Mouse (Mus musculus) CH12.LX (cell line): ENCODE measurements around the gene Sftpa1. TPM values are rescaled to one million over a fixed set of nuclear protein-coding genes. Genes with fewer than 3 reads are reported as not detected.

Source experiments
- DNase-seq: peaks from one replicate; pipeline ENCODE4 v3.0.0-alpha.2; 2013; ENCODE audit errors: extremely low read depth
- H3K27ac ChIP-seq: 2 replicates; pipeline ENCODE4 v1.5.1; 2012; ENCODE audit warnings: low read depth, mild to moderate bottlenecking, control low read depth, moderate library complexity; ENCODE audit not compliant: insufficient read depth
- H3K27me3 ChIP-seq: replicated peaks from 2 replicates; pipeline ENCODE3; 2012; ENCODE audit warnings: inconsistent platforms
- H3K36me3 ChIP-seq, 2 experiments: replicated peaks in 1 of 2; 2 replicates each; pipeline versions ENCODE3 to v1.6.1; 2012; ENCODE audit warnings: inconsistent platforms in 1 of 2, low read length in 1 of 2, mild to moderate bottlenecking in 1 of 2, mixed read lengths in 1 of 2, moderate library complexity in 1 of 2; ENCODE audit not compliant: control insufficient read depth in 1 of 2, insufficient read depth in 1 of 2
- H3K4me1 ChIP-seq, 2 experiments: 2 replicates each; pipeline ENCODE4 v1.6.1; 2012; ENCODE audit warnings: inconsistent platforms in 1 of 2, moderate library complexity in 1 of 2; ENCODE audit not compliant: insufficient read depth in 2 of 2, control insufficient read depth in 1 of 2
- H3K4me2 ChIP-seq: 2 replicates; pipeline ENCODE4 v1.6.1; 2012; ENCODE audit warnings: low read depth, mild to moderate bottlenecking, control low read depth; ENCODE audit not compliant: poor library complexity, insufficient read depth, severe bottlenecking
- H3K4me3 ChIP-seq, 3 experiments: fragments of 150-350 bp in 1 of 3; sonication (generic) in 1 of 3; replicated peaks in 1 of 3; 2 replicates each; pipeline versions ENCODE3 to v1.5.1; 2011 to 2012; ENCODE audit warnings: low read depth in 2 of 3, low read length in 2 of 3, mild to moderate bottlenecking in 2 of 3, moderate library complexity in 2 of 3, control low read depth in 1 of 3, improper control_type of control experiment in 1 of 3, inconsistent platforms in 1 of 3, mixed read lengths in 1 of 3; ENCODE audit not compliant: poor library complexity in 1 of 3
- H3K79me2 ChIP-seq: replicated peaks from 2 replicates; pipeline ENCODE4 v1.6.1; 2012; ENCODE audit warnings: mild to moderate bottlenecking, moderate library complexity; ENCODE audit not compliant: control insufficient read depth, poor library complexity, insufficient read depth, severe bottlenecking; ENCODE audit errors: extremely low read depth
- H3K9ac ChIP-seq: 2 replicates; pipeline ENCODE4 v1.6.1; 2012; ENCODE audit warnings: low read depth, mild to moderate bottlenecking, control low read depth, moderate library complexity; ENCODE audit not compliant: insufficient read depth
- H3K9me3 ChIP-seq: replicated peaks from 2 replicates; pipeline ENCODE3; 2012; ENCODE audit warnings: low read length, inconsistent platforms, mixed read lengths
- BHLHE40 ChIP-seq: IDR thresholded peaks from 2 replicates; pipeline ENCODE4 v1.6.1; 2011; ENCODE audit warnings: mild to moderate bottlenecking, low read depth, low read length, improper control_type of control experiment
- CHD1 ChIP-seq: IDR thresholded peaks from 2 replicates; pipeline ENCODE4 v1.6.1; 2012; ENCODE audit warnings: low read depth, low read length, improper control_type of control experiment, inconsistent platforms
- CHD2 ChIP-seq: IDR thresholded peaks from 2 replicates; pipeline ENCODE4 v1.6.1; 2011; ENCODE audit warnings: low read length, improper control_type of control experiment
- CTCF ChIP-seq, 2 experiments: IDR thresholded peaks in 1 of 2; conservative IDR thresholded peaks in 1 of 2; 2 replicates each; pipeline ENCODE4 v1.5.1; 2011 to 2012; ENCODE audit warnings: low read depth in 2 of 2, low read length in 2 of 2, improper control_type of control experiment in 1 of 2, inconsistent platforms in 1 of 2, mild to moderate bottlenecking in 1 of 2, moderate library complexity in 1 of 2
- ETS1 ChIP-seq: conservative IDR thresholded peaks from 2 replicates; pipeline ENCODE4 v1.6.1; 2012; ENCODE audit warnings: low read depth, mild to moderate bottlenecking, inconsistent platforms, low read length, improper control_type of control experiment, moderate library complexity
- GABPA ChIP-seq: IDR thresholded peaks from 2 replicates; pipeline ENCODE4 v1.6.1; 2012; ENCODE audit warnings: low read depth, low read length, improper control_type of control experiment, inconsistent platforms; ENCODE audit not compliant: insufficient replicate concordance
- JUN ChIP-seq: IDR thresholded peaks from 2 replicates; pipeline ENCODE4 v1.6.1; 2011; ENCODE audit warnings: low read depth, mild to moderate bottlenecking, low read length, improper control_type of control experiment, moderate library complexity; ENCODE audit not compliant: insufficient read depth
- JUND ChIP-seq: conservative IDR thresholded peaks from 2 replicates; pipeline ENCODE4 v1.6.1; 2011; ENCODE audit warnings: low read depth, low read length, improper control_type of control experiment
- KAT2A ChIP-seq: IDR thresholded peaks from 2 replicates; pipeline ENCODE4 v1.6.1; 2012; ENCODE audit warnings: low read length, improper control_type of control experiment, inconsistent platforms; ENCODE audit not compliant: insufficient replicate concordance
- MAFK ChIP-seq: IDR thresholded peaks from 2 replicates; pipeline ENCODE4 v1.6.1; 2011; ENCODE audit warnings: low read length, improper control_type of control experiment; ENCODE audit not compliant: insufficient replicate concordance
- MAX ChIP-seq: IDR thresholded peaks from 2 replicates; pipeline ENCODE4 v1.6.1; 2011; ENCODE audit warnings: low read length, improper control_type of control experiment
- MAZ ChIP-seq: IDR thresholded peaks from 2 replicates; pipeline ENCODE4 v1.6.1; 2012; ENCODE audit warnings: low read depth, mild to moderate bottlenecking, inconsistent platforms, low read length, improper control_type of control experiment, moderate library complexity
- MEF2A ChIP-seq: IDR thresholded peaks from 2 replicates; pipeline ENCODE4 v1.6.1; 2014; ENCODE audit warnings: low read depth, mild to moderate bottlenecking, inconsistent platforms, low read length, improper control_type of control experiment, borderline replicate concordance
- NELFE ChIP-seq: IDR thresholded peaks from 2 replicates; pipeline ENCODE4 v1.6.1; 2011; ENCODE audit warnings: low read depth, low read length, improper control_type of control experiment
- NRF1 ChIP-seq: IDR thresholded peaks from 2 replicates; pipeline ENCODE4 v1.6.1; 2014; ENCODE audit warnings: low read depth, mild to moderate bottlenecking, inconsistent platforms, low read length, improper control_type of control experiment, moderate library complexity
- RCOR1 ChIP-seq: conservative IDR thresholded peaks from 2 replicates; pipeline ENCODE4 v1.6.1; 2012; ENCODE audit warnings: low read depth, mild to moderate bottlenecking, inconsistent platforms, low read length, improper control_type of control experiment
- SIN3A ChIP-seq: IDR thresholded peaks from 2 replicates; pipeline ENCODE4 v1.6.1; 2012; ENCODE audit warnings: low read length, improper control_type of control experiment, inconsistent platforms
- TCF12 ChIP-seq: IDR thresholded peaks from 2 replicates; pipeline ENCODE4 v1.6.1; 2014; ENCODE audit warnings: low read depth, mild to moderate bottlenecking, inconsistent platforms, low read length, improper control_type of control experiment
- UBTF ChIP-seq: IDR thresholded peaks from 2 replicates; pipeline ENCODE4 v1.6.1; 2012; ENCODE audit warnings: low read depth, mild to moderate bottlenecking, inconsistent platforms, low read length, improper control_type of control experiment, moderate library complexity
- USF1 ChIP-seq: IDR thresholded peaks from 2 replicates; pipeline ENCODE4 v1.6.1; 2014; ENCODE audit warnings: low read depth, mild to moderate bottlenecking, inconsistent platforms, low read length, improper control_type of control experiment
- USF2 ChIP-seq: conservative IDR thresholded peaks from 2 replicates; pipeline ENCODE4 v1.6.1; 2011; ENCODE audit warnings: low read depth, low read length, improper control_type of control experiment
- ZMIZ1 ChIP-seq: IDR thresholded peaks from 2 replicates; pipeline ENCODE4 v1.6.1; 2012; ENCODE audit warnings: low read depth, mild to moderate bottlenecking, inconsistent platforms, low read length, improper control_type of control experiment
- ZNF384 ChIP-seq: IDR thresholded peaks from 2 replicates; pipeline ENCODE4 v1.6.1; 2012; ENCODE audit warnings: low read depth, low read length, improper control_type of control experiment, inconsistent platforms
- dilution Hi-C: fragments of 300-500 bp; cut with MboI; formaldehyde crosslinking; loops from 2 replicates; pipeline ENCODE4 v1.14.3; 2020; ENCODE audit warnings: low sequenced_read_pairs; ENCODE audit not compliant: extremely low pct_unique_long_range_greater_than_20kb, extremely low pct_ligation_motif_present
- in situ Hi-C: fragments of 300-500 bp; cut with MboI; formaldehyde crosslinking; loops from 3 replicates; pipeline ENCODE4 v1.14.3; 2019; ENCODE audit warnings: low sequenced_read_pairs, low pct_ligation_motif_present, low pct_unique_long_range_greater_than_20kb, mixed read lengths
- polyA plus RNA-seq: library from polyadenylated mRNA; unstranded; fragments of >175 nt; gene quantifications from 2 replicates; pipeline ENCODE4 v1.2.1, GENCODE M21; 2012; ENCODE audit warnings: low read depth; ENCODE audit not compliant: insufficient read length
- total RNA-seq, 2 experiments: library from RNA; depleted of rRNA; stranded (reverse); fragments of 300-350 nt in 1 of 2; fragments of >200 nt in 1 of 2; gene quantifications; 2 replicates each; pipeline ENCODE4 v1.2.3; 2012 to 2014

Gene Sftpa1
- total and polyA plus RNA-seq, 3 experiments = not detected

GRCm38 (mm10) chr14:41101242-41101641, 30.3 kb upstream of the Sftpa1 start:
- Histone ChIP-seq H3K9ac (no peak overlapping the region), H3K79me2 (no peaks in the 10 kb centered on the region), H3K9me3 (no peaks in the 10 kb centered on the region), H3K4me3 (no peak overlapping the region), H3K27ac (no peak overlapping the region), H3K27me3 (no peaks in the 10 kb centered on the region), H3K36me3 (no peaks in the 10 kb centered on the region), H3K4me2 (no peak overlapping the region), H3K4me1 (no peaks in the 10 kb centered on the region)
- in situ Hi-C loops (no loop called here), dilution Hi-C loops (no loop called here)
- TF ChIP-seq KAT2A (no peak), SIN3A (no peak), MAX (no peak), USF1 (no peak), MAFK (no peak), ZNF384 (no peak), BHLHE40 (no peak), JUN (no peak), GABPA (no peak), JUND (no peak), ETS1 (no peak), TCF12 (no peak), CHD2 (no peak), MEF2A (no peak), MAZ (no peak)
- no peak for DNase-seq

- dilution Hi-C loops = no loop called here
- Histone ChIP-seq H3K4me3 (no peak overlapping the region), H3K4me1 (no peaks in the 10 kb centered on the region)
Measured at GRCm38 (mm10) chr14:41102269-41102668, 29.3 kb upstream of the Sftpa1 start.

More at GRCm38 (mm10) chr14:41102269-41102668, 29.3 kb upstream of the Sftpa1 start:
- Histone ChIP-seq H3K36me3 (no peaks in the 10 kb centered on the region), H3K27me3 (no peaks in the 10 kb centered on the region), H3K4me2 (no peak overlapping the region), H3K79me2 (no peaks in the 10 kb centered on the region), H3K9me3 (no peaks in the 10 kb centered on the region), H3K9ac (no peak overlapping the region), H3K27ac (no peak overlapping the region)
- no peak for DNase-seq
- TF ChIP-seq CHD2 = no peak
- TF ChIP-seq ZMIZ1 = no peak
- TF ChIP-seq CHD1 = no peak
- TF ChIP-seq NRF1 = no peak
- TF ChIP-seq JUND = no peak
- no peak for TF ChIP-seq MAX
- TF ChIP-seq UBTF = no peak
- TF ChIP-seq BHLHE40 = no peak
- no peak for TF ChIP-seq USF2
- no peak for TF ChIP-seq ZNF384
- TF ChIP-seq MAFK = no peak
- no peak for TF ChIP-seq CTCF (conservative IDR thresholded peaks at IDR 0.05 in 1 of 2, IDR thresholded peaks at IDR 0.05 in 1 of 2; ENCODE audit: low read depth in 2 of 2, low read length in 2 of 2)
- TF ChIP-seq MEF2A = no peak
- TF ChIP-seq KAT2A = no peak
- TF ChIP-seq MAZ = no peak
- no peak for TF ChIP-seq NELFE
- TF ChIP-seq RCOR1 = no peak
- in situ Hi-C loops = no loop called here
